Mouse (Mus musculus): ENCODE measurements around the gene Pafah1b2. TPM values are rescaled to one million over a fixed set of nuclear protein-coding genes. Genes with fewer than 3 reads are reported as not detected.

The Pafah1b2 gene
- polyA plus RNA-seq, 1 experiment, result 166 TPM

DNA sequence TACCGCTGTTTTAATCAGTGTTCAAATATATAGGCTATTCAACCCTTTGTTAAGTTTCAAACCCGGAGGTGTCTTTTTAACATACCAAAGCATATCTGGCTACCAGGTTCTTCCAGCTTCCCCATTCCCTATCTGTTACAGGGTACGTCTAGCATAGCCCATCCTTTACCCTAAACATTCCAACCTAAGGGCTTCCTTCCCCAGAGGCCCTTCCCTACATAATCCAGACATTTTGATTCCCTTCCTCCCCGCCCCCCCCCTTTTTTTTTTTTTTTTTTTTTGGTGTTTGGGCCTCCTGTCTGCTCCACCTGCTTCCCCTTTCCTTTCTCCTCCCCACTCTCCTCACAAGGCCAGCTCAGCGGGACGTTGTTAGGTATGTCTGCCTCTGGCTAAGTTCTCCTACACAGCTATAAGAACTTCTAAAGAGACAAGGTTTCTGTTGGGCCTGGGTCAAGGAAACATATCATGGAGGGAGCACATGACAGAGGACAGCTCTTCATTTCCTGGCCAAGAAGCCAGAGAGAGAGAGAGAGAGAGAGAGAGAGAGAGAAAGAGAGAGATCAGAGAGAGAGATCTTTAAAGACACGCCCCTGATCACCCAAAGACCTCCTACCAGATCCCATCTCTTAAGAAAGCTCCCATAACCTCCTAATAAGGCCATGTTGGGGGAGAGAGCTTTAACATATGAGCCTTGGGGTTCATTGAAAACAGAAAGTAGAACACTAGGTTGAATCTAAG, 3.4 kb downstream of the Pafah1b2 start:
- TF ChIP-seq CTCF (IDR thresholded peaks at IDR 0.05; ENCODE audit: borderline replicate concordance, extremely low read depth, insufficient read depth, insufficient read length) (no peak), POLR2A (IDR thresholded peaks at IDR 0.05; ENCODE audit: borderline replicate concordance, extremely low read depth, insufficient read depth, insufficient read length, poor library complexity, severe bottlenecking) (no peak)
- DNase-seq (ENCODE audit: low read depth), result no peak

DNA sequence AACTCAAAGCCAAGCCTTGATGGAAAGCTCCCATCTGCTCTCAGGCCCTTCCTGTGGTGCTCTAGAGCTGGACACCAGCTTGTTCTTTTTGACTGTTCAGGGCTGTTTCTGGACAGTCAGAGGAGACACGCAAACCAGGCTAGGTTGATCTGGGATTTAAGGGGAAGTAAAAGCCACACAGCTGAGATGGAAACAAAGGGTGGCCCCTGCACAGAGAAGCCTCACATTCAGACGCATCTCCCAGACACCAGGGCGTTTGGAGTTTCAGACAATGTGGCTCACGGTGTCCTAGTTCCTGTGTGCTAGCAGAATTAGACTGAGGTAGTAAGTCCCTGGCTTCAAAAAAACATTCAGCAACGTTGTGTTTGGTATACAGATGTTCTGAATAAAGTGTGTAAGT, 6.3 kb downstream of the Pafah1b2 start:
- DNase-seq (ENCODE audit: low read depth), result no peak
- no peak for TF ChIP-seq CTCF (IDR thresholded peaks at IDR 0.05; ENCODE audit: borderline replicate concordance, extremely low read depth, insufficient read depth, insufficient read length)
- no peak for TF ChIP-seq POLR2A (IDR thresholded peaks at IDR 0.05; ENCODE audit: borderline replicate concordance, extremely low read depth, insufficient read depth, insufficient read length, poor library complexity, severe bottlenecking)

DNA sequence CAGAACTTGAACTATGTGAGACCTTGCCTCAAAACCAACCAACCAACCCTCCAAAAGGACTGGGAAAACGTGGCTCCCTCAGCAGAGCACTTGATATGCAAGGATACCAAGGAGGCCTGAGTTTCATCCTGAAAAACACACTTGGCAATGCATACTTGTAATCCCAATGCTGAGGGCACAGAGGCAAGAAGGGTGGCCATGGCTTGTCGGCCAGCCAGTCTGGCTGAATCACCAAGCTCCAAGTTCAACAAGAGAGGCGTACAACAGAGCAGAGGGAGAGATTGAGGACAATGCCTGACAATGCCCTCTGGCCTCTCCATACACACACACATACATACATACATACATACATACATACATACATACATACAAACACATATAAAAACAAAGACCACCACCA, 8.0 kb downstream of the Pafah1b2 start:
- DNase-seq (ENCODE audit: low read depth), result no peak
- TF ChIP-seq POLR2A (IDR thresholded peaks at IDR 0.05; ENCODE audit: borderline replicate concordance, extremely low read depth, insufficient read depth, insufficient read length, poor library complexity, severe bottlenecking) (no peak), CTCF (IDR thresholded peaks at IDR 0.05; ENCODE audit: borderline replicate concordance, extremely low read depth, insufficient read depth, insufficient read length) (no peak)

DNA sequence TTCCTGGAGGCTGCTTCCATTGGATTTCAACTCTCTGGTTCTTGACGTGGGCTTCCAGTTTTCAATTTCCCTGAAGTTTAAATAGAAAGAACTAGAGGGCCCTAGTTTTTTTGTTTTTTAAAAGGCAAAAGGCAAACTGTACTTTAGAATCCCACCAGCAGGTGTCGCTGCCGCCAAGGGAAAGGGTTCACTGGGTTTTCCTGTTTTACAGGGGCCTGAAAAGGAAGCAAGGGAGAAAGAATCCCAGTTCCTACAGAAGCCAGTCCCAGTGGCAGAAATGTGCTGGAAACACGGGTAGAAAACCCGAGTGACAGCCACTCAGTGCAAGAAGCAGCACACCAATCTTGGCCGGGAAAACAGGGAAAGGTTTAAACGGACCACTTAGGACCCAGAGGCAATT, 8.8 kb downstream of the Pafah1b2 start:
- DNase-seq (ENCODE audit: low read depth), result peak; percentile 80
- TF ChIP-seq POLR2A (IDR thresholded peaks at IDR 0.05; ENCODE audit: borderline replicate concordance, extremely low read depth, insufficient read depth, insufficient read length, poor library complexity, severe bottlenecking), result no peak
- TF ChIP-seq CTCF (IDR thresholded peaks at IDR 0.05; ENCODE audit: borderline replicate concordance, extremely low read depth, insufficient read depth, insufficient read length), result peak; percentile 86

DNA sequence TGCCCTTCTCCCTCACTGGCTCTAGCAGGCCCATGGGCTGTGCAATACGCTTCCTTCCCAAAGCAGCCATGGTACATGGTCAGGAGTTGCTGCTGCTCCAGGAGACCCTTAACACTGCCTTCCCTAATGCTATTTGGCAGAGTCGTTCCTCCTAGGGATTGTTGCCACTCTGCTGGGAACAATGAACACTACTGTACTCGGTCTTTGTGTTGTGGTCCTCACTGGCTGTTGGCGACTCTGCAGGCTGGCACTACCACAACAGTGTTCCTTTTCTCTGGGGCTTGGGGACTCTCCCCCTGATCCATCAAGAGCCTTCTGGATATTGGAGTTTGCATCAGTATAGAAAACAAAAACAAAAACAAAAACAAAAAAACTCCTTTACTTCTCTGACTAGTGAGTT, 13.5 kb downstream of the Pafah1b2 start:
- DNase-seq (ENCODE audit: low read depth), result no peak
- TF ChIP-seq CTCF (IDR thresholded peaks at IDR 0.05; ENCODE audit: borderline replicate concordance, extremely low read depth, insufficient read depth, insufficient read length) (no peak), POLR2A (IDR thresholded peaks at IDR 0.05; ENCODE audit: borderline replicate concordance, extremely low read depth, insufficient read depth, insufficient read length, poor library complexity, severe bottlenecking) (no peak)

DNA sequence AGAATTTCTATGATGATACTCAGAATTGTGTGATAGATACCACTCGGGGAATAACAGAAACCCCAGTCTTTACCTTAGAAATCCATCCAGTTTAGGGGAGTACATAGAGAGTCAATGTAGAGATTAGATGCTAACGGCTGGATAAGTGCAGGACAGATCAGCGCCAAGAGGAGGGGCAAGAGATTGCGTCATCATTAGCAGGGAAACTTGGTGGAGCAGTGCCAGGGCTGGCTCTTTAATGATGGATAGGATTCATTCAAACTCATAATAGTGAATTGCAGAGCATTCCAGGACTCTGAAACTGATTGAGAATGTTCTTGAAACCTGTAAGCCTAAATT, 27.3 kb downstream of the Pafah1b2 start:
- DNase-seq (ENCODE audit: low read depth), result peak; percentile 81
- no peak for TF ChIP-seq CTCF (IDR thresholded peaks at IDR 0.05; ENCODE audit: borderline replicate concordance, extremely low read depth, insufficient read depth, insufficient read length)
- no peak for TF ChIP-seq POLR2A (IDR thresholded peaks at IDR 0.05; ENCODE audit: borderline replicate concordance, extremely low read depth, insufficient read depth, insufficient read length, poor library complexity, severe bottlenecking)

DNA sequence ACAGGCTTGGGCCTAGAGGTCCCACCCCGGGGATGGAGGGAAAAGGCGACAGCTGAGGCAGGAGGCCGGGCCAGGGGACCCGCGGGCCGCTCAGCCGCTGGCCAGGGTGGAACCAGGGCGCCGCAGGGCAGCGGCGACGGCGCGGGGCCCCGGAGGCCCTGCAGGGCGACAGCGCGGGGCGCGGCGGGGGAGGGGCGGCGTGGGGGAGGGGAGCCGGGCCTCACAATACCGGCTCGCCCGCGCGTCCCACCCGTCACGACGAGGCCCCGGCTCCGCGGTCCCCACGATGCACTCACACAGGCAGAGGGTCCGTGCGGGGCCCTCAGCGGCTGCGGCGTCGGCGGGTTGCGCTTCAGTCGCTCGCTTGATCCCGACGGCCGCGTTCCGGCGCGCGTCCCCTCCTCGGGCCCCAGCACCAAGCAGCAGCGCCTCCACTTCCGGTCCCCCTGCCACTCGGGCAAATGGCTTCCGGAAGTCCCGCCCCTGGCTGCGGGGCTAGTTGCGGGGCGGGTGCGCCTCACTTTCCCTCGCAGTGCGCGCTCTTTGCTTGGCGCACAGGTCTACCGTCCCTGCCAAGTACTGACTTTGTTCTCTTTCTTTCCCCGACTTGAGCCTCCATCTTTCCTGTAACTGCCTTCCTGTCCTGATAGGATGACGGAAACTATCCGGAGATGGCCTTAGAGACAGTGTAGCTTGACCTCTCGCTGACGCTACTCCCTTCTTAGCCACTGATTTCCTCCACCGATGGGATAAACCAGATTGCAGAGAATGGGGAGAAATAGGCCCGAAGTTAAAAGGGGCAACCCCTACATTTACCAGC, 27.9 kb downstream of the Pafah1b2 start:
- TF ChIP-seq CTCF (IDR thresholded peaks at IDR 0.05; ENCODE audit: borderline replicate concordance, extremely low read depth, insufficient read depth, insufficient read length) (no peak), POLR2A (IDR thresholded peaks at IDR 0.05; ENCODE audit: borderline replicate concordance, extremely low read depth, insufficient read depth, insufficient read length, poor library complexity, severe bottlenecking) (peak; percentile 87)
- peak; percentile 97 for DNase-seq (ENCODE audit: low read depth)

DNA sequence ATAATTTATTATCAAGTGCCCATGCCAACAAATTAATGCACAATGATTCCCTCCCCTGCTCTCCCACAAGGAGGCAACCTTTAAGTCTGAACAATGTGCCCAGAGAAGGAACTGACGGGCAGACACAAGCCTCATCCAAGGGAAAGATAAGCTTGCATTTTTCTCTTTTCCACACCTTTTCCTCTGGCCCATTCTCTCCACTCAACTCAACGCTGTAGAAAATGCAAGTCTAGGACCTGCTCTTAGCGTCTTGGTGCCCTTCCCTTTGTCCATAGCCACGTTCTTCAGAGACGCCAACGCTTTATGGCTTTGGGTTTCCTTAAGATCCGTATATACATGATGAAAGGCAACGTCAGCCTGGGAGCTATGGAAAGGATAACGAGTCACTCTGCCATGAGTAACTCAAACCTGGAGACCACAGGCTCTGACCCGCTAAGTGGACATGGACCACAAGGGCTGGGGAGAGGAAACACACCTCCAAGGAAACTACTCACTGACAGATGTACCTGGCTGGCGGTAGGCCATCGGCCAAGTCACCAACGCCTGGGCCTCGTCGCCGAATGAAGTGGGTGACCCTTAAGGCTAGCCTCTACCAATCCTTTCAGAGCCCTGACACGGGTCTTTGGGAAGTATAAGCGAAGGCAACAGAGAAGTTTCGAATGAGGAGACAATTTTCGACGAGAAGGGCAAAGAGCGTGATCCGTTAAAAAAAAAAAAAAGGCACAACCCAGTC, 28.6 kb downstream of the Pafah1b2 start:
- DNase-seq (ENCODE audit: low read depth), result peak; percentile 50
- TF ChIP-seq CTCF (IDR thresholded peaks at IDR 0.05; ENCODE audit: borderline replicate concordance, extremely low read depth, insufficient read depth, insufficient read length) (peak; percentile 27; the same call in 1 of the 2 replicates), POLR2A (IDR thresholded peaks at IDR 0.05; ENCODE audit: borderline replicate concordance, extremely low read depth, insufficient read depth, insufficient read length, poor library complexity, severe bottlenecking) (no peak)

DNA sequence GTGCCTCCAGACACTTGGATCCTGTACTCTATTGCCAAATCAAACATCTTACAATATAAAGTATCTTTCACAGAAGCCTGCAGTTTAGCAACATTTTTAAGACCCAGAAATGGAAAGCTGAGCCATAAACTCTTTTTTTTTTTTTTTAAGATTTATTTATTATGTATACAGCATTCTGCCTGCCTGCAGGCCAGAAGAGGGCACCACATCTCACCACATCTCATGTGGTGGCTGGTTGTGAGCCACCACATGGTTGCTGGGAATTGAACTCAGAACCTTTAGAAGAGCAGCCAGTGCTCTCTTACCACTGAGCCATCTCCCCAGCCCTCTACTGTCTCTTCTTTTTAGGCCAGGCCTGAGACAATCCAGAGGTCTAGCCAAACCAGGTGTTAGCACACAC, 31.2 kb downstream of the Pafah1b2 start:
- no peak for DNase-seq (ENCODE audit: low read depth)
- TF ChIP-seq CTCF (IDR thresholded peaks at IDR 0.05; ENCODE audit: borderline replicate concordance, extremely low read depth, insufficient read depth, insufficient read length) (no peak), POLR2A (IDR thresholded peaks at IDR 0.05; ENCODE audit: borderline replicate concordance, extremely low read depth, insufficient read depth, insufficient read length, poor library complexity, severe bottlenecking) (no peak)

DNA sequence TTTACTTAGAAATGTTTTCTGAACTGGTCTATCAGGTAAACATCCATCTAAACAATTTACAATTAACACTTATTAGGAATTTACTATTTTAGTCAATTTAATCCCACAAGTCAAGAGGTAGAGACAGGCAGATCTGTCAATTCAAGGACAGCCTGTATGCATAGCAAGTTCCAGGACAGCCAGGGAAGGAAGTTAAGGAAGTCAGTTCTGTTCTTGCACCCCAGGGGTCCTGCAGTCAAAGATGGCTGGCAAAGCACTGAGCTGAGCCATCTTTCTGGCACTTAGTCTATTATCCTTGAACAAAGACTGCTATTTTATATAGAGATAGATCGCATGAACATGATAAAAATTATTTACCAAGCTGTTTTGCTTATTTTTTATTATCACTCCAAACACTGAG, 31.9 kb downstream of the Pafah1b2 start:
- no peak for DNase-seq (ENCODE audit: low read depth)
- TF ChIP-seq CTCF (IDR thresholded peaks at IDR 0.05; ENCODE audit: borderline replicate concordance, extremely low read depth, insufficient read depth, insufficient read length) (no peak), POLR2A (IDR thresholded peaks at IDR 0.05; ENCODE audit: borderline replicate concordance, extremely low read depth, insufficient read depth, insufficient read length, poor library complexity, severe bottlenecking) (no peak)

DNA sequence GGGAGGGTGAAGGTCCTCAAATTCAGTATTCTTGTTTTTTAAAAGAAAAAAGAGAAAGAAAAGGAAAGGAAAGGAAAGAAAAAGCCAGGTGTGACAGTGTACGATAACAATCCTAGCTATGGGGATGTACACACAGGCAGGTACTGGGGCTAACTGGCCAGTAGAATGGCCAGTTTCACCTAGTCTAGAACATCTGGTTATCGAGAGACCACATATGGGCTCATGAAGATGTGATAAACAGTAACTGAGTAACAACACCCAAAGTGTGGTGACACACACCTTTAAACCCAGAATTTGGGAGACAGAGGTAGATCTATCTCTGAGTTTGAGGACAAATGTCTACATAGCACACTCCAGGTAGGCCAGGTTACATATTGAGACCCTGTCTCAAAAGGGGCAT, 32.7 kb downstream of the Pafah1b2 start:
- TF ChIP-seq POLR2A (IDR thresholded peaks at IDR 0.05; ENCODE audit: borderline replicate concordance, extremely low read depth, insufficient read depth, insufficient read length, poor library complexity, severe bottlenecking) (no peak), CTCF (IDR thresholded peaks at IDR 0.05; ENCODE audit: borderline replicate concordance, extremely low read depth, insufficient read depth, insufficient read length) (no peak)
- DNase-seq (ENCODE audit: low read depth), result no peak
